Mouse (Mus musculus) leukemia stem cell, adult 10-12 weeks (primary cell): Measurements from ENCODE around the gene Katnal1. TPM values are rescaled to one million over a fixed set of nuclear protein-coding genes. Genes with fewer than 3 reads are reported as not detected.

ENCODE experiments used
- polyA plus RNA-seq: library from polyadenylated mRNA; stranded (reverse); fragments of >175 nt; gene quantifications from 2 replicates; pipeline ENCODE4 v1.2.3, GENCODE M21; 2012; ENCODE audit warnings: low replicate concordance

Katnal1 gene
- 6.0 and 6.7 TPM in 2 replicates for polyA plus RNA-seq

DNA sequence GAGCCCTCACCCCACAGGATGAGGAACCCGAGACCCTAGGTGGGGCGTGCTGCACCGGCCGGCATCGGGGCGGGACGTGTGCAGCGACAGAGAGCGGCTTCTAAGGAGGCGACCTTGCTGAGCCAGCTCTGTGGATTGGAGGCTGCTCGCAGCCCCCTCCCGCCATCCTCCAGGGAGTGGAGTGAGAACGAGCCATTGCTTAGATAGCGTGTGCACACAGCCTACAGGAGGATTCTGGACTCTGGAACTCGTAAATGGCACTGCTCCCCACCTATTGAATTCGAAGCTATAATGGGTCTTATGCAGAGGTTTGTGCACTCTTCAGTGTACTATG lies at the start of gene Katnal1:
TSS of gene Katnal1 (minus strand) at position 205 of the 334 bp plus-strand sequence.

Other genes with a start within 250 kb of the Katnal1 start
- gene Gm42791, start 65.8 kb upstream of the Katnal1 start, polyA plus RNA-seq: 2.3 TPM in 1 of 2 replicates, not detected in the other